Mouse (Mus musculus) forebrain, embryonic 16.5 days (tissue): ENCODE results near the gene Akt3. TPM values are rescaled to one million over a fixed set of nuclear protein-coding genes. Genes with fewer than 3 reads are reported as not detected.

ENCODE experiments used
- ATAC-seq: fragments of 200-750 bp; cut with Nextera tagmentation; 2 replicates; pipeline ENCODE4 v1.8.0; 2017; ENCODE audit warnings: mild to moderate bottlenecking, moderate library complexity
- H3K27ac ChIP-seq: fragments of 300-500 bp; sonication (generic); 2 replicates; pipeline ENCODE4 v1.5.1; 2014; ENCODE audit warnings: low read length, control low read depth
- H3K27me3 ChIP-seq: fragments of 300-500 bp; sonication (generic); replicated peaks from 2 replicates; pipeline ENCODE4 v1.6.1; 2014; ENCODE audit warnings: low read length; ENCODE audit not compliant: control insufficient read depth, insufficient read depth
- H3K36me3 ChIP-seq: fragments of 300-500 bp; sonication (generic); 2 replicates; pipeline ENCODE4 v1.6.1; 2014; ENCODE audit not compliant: control insufficient read depth, insufficient read depth
- H3K4me1 ChIP-seq: fragments of 300-500 bp; sonication (generic); replicated peaks from 2 replicates; pipeline ENCODE4 v1.6.1; 2014; ENCODE audit warnings: low read length; ENCODE audit not compliant: control insufficient read depth, insufficient read depth
- H3K4me2 ChIP-seq: fragments of 300-500 bp; sonication (generic); 2 replicates; pipeline ENCODE4 v1.6.1; 2014; ENCODE audit warnings: mild to moderate bottlenecking, low read length, control low read depth
- H3K4me3 ChIP-seq: fragments of 300-500 bp; sonication (generic); replicated peaks from 2 replicates; pipeline ENCODE4 v1.5.1; 2014; ENCODE audit warnings: mild to moderate bottlenecking, low read length, control low read depth
- H3K9ac ChIP-seq: fragments of 300-500 bp; sonication (generic); replicated peaks from 2 replicates; pipeline ENCODE4 v1.6.1; 2014; ENCODE audit warnings: low read depth, low read length, control low read depth
- H3K9me3 ChIP-seq: fragments of 300-500 bp; sonication (generic); 2 replicates; pipeline ENCODE4 v1.6.1; 2016; ENCODE audit warnings: low read length; ENCODE audit not compliant: control insufficient read depth
- WGBS: fragments of 180-500 bp; shearing (Covaris S2); extraction: QIAGEN DNeasy Blood & Tissue Kit; methylation state at CpG from one replicate; pipeline ENCODE4 v1.1.7; 2014; 5-methylcytosine and 5-hydroxymethylcytosine counted together
- polyA plus RNA-seq: library from polyadenylated mRNA; unstranded; fragments of >200 nt; fragmentation: Nextera tagmentation; extraction: Ambion mirVana; gene quantifications from 2 replicates; pipeline ENCODE4 v1.2.1, GENCODE M21; 2015

Gene Akt3
- polyA plus RNA-seq, 1 experiment from 2014 or later, result 40.6 TPM

GRCm38 (mm10) chr1:177002951-177003350 lies 255.1 kb downstream of the Akt3 start:
- no peaks in the 10 kb centered on the region for H3K27me3 ChIP-seq
- no peaks in the 10 kb centered on the region for H3K36me3 ChIP-seq
- H3K27ac ChIP-seq, result peak overlapping the region; percentile 48
- peak overlapping the region; percentile 22; the same call in 1 of the 2 replicates for H3K9ac ChIP-seq
- WGBS, result 3% methylated on average over 6 of the region's 6 CpGs
- no peaks in the 10 kb centered on the region for H3K9me3 ChIP-seq
- peak; percentile 68 for ATAC-seq
- H3K4me1 ChIP-seq, result peaks cover 37% of the 10 kb centered on the region
- H3K4me2 ChIP-seq, result no peak overlapping the region
- no peak overlapping the region for H3K4me3 ChIP-seq

GRCm38 (mm10) chr1:176999011-176999410 lies 259.0 kb downstream of the Akt3 start:
- Histone ChIP-seq H3K27me3 (no peaks in the 10 kb centered on the region), H3K36me3 (no peaks in the 10 kb centered on the region), H3K9ac (no peak overlapping the region), H3K4me3 (no peak overlapping the region), H3K27ac (peak overlapping the region; percentile 99), H3K9me3 (no peaks in the 10 kb centered on the region), H3K4me1 (peaks cover 71% of the 10 kb centered on the region), H3K4me2 (no peak overlapping the region)
- WGBS, result 12% methylated on average over 6 of the region's 6 CpGs
- peak; percentile 24 for ATAC-seq

- Histone ChIP-seq H3K27ac (peak overlapping the region; percentile 99), H3K4me1 (peaks cover 72% of the 10 kb centered on the region), H3K27me3 (no peaks in the 10 kb centered on the region), H3K36me3 (no peaks in the 10 kb centered on the region), H3K9me3 (no peaks in the 10 kb centered on the region), H3K9ac (peak overlapping the region; percentile 63), H3K4me2 (peak overlapping the region; percentile 48), H3K4me3 (peak overlapping the region; percentile 13; the same call in 1 of the 2 replicates)
- ATAC-seq, result peak; percentile 19
- WGBS, result 21% methylated on average over 33 of the region's 33 CpGs
These were observed 260.0 kb downstream of the Akt3 start for GRCm38 (mm10) chr1:176997711-176998689.

- peaks cover 70% of the 10 kb centered on the region for H3K4me1 ChIP-seq
- 9% methylated on average over 6 of the region's 6 CpGs for WGBS
- H3K4me3 ChIP-seq, result no peak overlapping the region; the same call in 1 of the 2 replicates
- H3K4me2 ChIP-seq, result peak overlapping the region; percentile 48
- no peaks in the 10 kb centered on the region for H3K9me3 ChIP-seq
- peak overlapping the region; percentile 99 for H3K27ac ChIP-seq
- H3K36me3 ChIP-seq, result no peaks in the 10 kb centered on the region
- H3K9ac ChIP-seq, result peak overlapping the region; percentile 45
- H3K27me3 ChIP-seq, result no peaks in the 10 kb centered on the region
- ATAC-seq, result no peak
These were observed 260.7 kb downstream of the Akt3 start for GRCm38 (mm10) chr1:176997254-176997653.

- Histone ChIP-seq H3K4me1 (peaks cover 70% of the 10 kb centered on the region), H3K9ac (peak overlapping the region; percentile 45)
These were observed 261.3 kb downstream of the Akt3 start for GRCm38 (mm10) chr1:176996630-176997201.

GRCm38 (mm10) chr1:176996166-176996565 lies 261.8 kb downstream of the Akt3 start:
- Histone ChIP-seq H3K9ac (0 out of 2 replicates have a peak overlapping the region, but pooled peaks have one; percentile 27), H3K4me2 (no peak overlapping the region), H3K27ac (peak overlapping the region; percentile 99), H3K27me3 (no peaks in the 10 kb centered on the region), H3K4me3 (no peak overlapping the region), H3K36me3 (no peaks in the 10 kb centered on the region), H3K9me3 (no peaks in the 10 kb centered on the region), H3K4me1 (peaks cover 66% of the 10 kb centered on the region)
- ATAC-seq, result no peak
- WGBS, result 35% methylated on average over 3 of the region's 3 CpGs

More at GRCm38 (mm10) chr1:176996630-176997201, 261.3 kb downstream of the Akt3 start:
- H3K27me3 ChIP-seq, result no peaks in the 10 kb centered on the region
- peak; percentile 45 for ATAC-seq
- no peak overlapping the region for H3K4me3 ChIP-seq
- WGBS, result 5% methylated on average over 16 of the region's 16 CpGs
- H3K9me3 ChIP-seq, result no peaks in the 10 kb centered on the region
- peak overlapping the region; percentile 37 for H3K4me2 ChIP-seq
- H3K36me3 ChIP-seq, result no peaks in the 10 kb centered on the region
- H3K27ac ChIP-seq, result peak overlapping the region; percentile 99

GRCm38 (mm10) chr1:176995419-176995775 lies 262.6 kb downstream of the Akt3 start:
- H3K36me3 ChIP-seq, result no peaks in the 10 kb centered on the region
- H3K4me1 ChIP-seq, result peaks cover 64% of the 10 kb centered on the region
- 78% methylated on average over 4 of the region's 4 CpGs for WGBS

GRCm38 (mm10) chr1:176994707-176995418 lies 263.1 kb downstream of the Akt3 start:
- WGBS, result 8% methylated on average over 11 of the region's 11 CpGs

More at GRCm38 (mm10) chr1:176995419-176995775, 262.6 kb downstream of the Akt3 start:
- H3K9ac ChIP-seq, result no peak overlapping the region; the same call in 1 of the 2 replicates
- H3K27ac ChIP-seq, result peak overlapping the region; percentile 99
- ATAC-seq, result no peak
- H3K4me2 ChIP-seq, result no peak overlapping the region
- no peaks in the 10 kb centered on the region for H3K27me3 ChIP-seq
- H3K4me3 ChIP-seq, result no peak overlapping the region
- H3K9me3 ChIP-seq, result no peaks in the 10 kb centered on the region

More at GRCm38 (mm10) chr1:176994707-176995418, 263.1 kb downstream of the Akt3 start:
- no peaks in the 10 kb centered on the region for H3K9me3 ChIP-seq
- H3K4me3 ChIP-seq, result no peak overlapping the region
- no peak overlapping the region for H3K4me2 ChIP-seq
- no peaks in the 10 kb centered on the region for H3K36me3 ChIP-seq
- H3K27ac ChIP-seq, result peak overlapping the region; percentile 99
- no peaks in the 10 kb centered on the region for H3K27me3 ChIP-seq
- peak; percentile 43 for ATAC-seq
- peaks cover 64% of the 10 kb centered on the region for H3K4me1 ChIP-seq
- H3K9ac ChIP-seq, result no peak overlapping the region
